Mouse (Mus musculus) right cerebral cortex, postnatal 25 days (tissue): ENCODE results near the gene Nos3.
A peak's percentile ranks its signal among the peaks of the same experiment; 100 is the strongest.

Experiments used
- DNase-seq: peaks from one replicate; pipeline ENCODE4 v3.0.0; 2022

The Nos3 gene

DNA sequence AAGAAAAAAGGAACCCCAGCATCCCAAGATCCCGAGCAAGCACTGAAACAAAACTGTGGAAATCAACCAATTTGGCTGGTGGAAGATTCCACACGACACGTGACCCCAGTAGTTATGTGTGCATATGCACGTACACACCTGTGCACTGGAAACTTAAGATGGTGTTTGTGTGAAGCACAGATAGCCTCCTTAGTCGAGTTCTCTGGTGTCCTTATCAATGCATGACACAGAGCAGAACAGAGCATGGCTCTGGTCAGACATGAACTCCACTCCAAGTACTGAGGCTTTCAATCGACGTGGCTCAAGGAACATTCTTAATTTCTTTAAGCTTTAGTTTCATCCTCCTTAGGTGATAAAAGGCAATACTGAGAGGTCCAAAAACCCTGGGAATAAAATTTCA is 18.3 kb upstream of the Nos3 start:
- DNase-seq = no peak

DNA sequence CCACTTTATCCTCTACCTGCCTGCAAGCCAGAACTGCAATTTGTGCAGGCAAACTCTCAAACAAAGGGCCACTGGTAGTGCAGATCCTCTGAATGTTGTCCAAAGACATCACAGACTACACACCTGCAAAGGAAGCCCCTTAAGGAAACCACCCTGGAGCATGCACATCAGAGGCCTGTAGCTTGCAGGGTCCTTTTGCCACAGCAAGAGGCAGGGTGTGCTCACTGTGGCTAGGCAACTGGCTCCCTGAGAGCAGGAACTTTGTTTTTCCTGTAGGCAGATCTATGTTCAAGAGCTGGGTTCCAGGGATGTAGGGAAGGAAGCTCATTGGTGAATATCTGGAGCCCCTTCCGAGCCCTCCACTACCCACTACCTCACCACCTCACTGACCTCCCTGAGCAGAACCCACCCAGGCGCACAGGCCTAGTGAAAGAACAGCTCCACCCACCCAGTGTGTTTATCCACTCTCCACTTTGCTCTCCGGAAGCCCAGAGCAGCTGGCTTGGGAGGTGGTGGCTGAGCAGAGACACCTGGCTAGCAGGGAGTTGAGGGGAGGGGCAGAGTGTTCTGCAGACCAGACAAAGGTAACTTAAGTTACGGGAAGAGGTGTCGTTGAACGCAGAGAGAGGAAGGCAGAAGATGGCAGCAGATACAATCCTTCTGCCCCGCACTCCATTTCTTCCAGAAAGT is 17.3 kb upstream of the Nos3 start:
- DNase-seq = no peak

DNA sequence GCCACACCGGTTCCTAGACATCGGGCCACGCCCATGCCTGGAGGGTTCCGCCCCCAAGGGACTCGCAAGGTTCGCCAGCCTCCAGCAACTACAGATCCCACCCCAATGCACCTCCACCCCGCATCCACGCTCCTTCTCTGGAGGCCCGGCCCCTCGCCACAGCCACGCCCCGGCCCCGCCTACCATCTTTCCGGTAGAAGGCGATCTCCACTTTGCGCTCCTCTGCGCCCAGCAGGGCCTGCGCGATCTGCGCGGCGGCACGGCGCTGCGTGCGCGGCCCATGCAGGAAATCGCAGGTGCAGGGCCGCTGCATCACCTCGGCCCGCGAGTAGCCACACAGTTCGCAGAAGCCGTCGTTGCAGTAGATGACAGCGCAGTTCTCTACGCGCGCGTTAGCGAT is 16.5 kb upstream of the Nos3 start:
- DNase-seq = peak; percentile 76

DNA sequence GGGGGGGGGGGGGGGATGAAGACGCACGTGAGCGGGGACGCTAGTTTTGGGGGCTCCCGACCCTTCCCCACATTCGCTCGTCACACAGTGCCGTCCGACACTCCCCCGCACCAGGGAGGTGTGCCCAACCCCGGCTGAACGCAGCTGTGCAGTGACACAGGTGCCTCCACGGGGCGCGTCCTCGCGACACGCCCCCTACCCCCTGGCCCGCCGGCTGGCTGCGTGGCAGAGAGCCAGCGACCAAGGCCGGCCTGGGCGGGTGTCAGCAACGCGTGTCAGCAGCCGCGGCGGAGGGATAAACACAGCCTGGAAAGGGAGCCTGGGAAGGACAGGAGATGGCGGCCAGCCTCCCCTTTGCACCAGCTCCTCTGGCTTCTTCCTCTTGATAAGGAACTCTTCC is 16.1 kb upstream of the Nos3 start:
- DNase-seq = no peak

DNA sequence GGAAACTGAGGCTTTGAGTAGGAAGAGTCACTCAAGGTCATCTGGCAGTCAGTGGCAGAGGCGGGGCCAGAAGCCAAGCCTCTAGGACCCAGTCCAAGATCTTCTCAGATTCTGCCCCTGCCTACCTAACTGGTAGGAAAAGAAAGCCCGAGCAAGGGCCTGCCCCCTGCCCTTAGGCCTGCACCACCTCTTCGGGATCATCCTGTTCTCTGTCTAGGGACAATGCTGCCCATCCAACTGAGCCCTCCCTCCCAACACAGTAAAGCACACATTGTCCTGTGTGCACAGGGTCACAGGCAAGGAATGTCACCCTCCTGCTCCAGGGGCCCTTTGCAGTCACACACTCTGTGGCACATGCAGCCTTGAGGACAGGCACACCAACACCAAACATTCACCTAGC is 14.5 kb upstream of the Nos3 start:
- no peak for DNase-seq

DNA sequence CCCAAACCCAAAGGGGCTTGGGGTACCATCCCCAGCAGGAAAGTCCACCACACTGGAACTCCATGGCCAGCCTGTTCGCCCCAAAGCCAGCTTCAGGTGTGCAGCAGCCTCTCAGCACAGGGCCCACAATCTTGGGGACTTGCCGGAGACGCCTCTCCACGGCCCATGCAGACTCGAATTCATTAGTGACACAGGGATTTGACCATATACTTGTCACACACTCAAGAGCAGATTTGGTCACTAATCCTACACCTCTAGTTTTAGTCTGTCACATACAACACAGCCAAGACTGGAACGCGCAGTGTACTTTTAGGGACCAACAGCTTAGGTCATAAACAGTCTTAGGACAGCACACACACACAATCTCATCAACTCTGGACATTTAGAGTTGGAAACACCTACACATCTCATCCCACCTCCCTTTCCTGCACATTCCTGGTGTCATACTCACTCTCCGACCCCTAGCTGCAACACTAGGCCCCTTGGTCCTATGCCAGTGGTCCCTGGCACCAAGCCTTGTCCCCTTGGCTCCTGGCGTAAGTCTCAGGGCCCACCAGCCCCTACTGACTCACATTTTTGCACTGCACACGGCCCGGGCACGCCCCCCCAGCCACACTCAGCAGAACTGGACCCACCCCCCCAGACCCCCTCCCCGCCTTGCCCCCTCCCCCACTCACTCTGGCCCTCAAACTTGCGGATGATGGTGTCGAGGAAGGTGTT is 13.9 kb upstream of the Nos3 start:
- no peak for DNase-seq

DNA sequence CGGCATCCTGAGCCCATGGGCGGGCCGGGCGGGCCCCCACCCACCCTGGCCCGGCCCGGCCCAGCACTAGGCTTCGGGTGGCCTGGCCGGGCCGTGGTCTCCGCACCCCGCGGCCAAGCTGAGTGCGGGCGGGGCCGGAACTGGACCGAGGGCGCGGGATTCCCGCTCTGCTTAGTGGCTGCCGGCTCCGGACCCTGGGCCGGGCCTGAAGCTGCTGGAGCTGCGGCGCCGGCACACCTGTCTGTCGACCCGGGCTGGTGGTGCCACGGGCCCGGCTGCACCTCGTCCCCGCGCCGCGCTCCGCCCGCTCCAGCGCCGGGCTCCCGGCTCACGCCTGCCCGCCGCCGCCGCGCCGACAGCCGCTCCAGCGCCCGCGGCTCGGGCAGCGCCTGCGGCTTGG is 13.3 kb upstream of the Nos3 start, which contains the start of gene Kcnh2:
Gene Kcnh2, minus strand, starts transcription at position 327 of the 400 bp plus-strand sequence.
- DNase-seq = no peak

DNA sequence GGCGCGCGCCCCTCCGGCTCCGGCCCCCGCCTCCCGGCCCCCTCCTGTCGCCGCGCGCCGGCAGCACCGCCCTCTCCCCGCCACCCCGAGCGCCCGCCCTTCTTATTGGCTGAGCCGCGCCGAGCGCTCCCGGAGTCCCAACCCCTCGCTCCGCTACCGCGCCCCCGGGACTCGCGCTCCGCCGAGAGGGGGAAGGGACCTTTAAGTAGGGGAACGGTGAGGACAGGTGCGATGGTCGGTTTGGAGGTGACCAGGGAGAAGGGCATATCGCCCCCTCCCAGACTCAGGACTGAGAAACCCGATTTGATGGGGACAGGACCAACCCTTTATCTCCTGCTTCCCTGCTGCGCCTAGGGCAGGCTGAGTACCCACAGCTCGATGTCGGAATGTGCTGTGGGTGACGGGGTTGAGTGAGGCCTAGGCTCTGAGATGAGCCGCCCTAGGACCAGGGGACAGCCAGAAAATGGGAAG is 12.9 kb upstream of the Nos3 start:
- DNase-seq = peak; percentile 90

DNA sequence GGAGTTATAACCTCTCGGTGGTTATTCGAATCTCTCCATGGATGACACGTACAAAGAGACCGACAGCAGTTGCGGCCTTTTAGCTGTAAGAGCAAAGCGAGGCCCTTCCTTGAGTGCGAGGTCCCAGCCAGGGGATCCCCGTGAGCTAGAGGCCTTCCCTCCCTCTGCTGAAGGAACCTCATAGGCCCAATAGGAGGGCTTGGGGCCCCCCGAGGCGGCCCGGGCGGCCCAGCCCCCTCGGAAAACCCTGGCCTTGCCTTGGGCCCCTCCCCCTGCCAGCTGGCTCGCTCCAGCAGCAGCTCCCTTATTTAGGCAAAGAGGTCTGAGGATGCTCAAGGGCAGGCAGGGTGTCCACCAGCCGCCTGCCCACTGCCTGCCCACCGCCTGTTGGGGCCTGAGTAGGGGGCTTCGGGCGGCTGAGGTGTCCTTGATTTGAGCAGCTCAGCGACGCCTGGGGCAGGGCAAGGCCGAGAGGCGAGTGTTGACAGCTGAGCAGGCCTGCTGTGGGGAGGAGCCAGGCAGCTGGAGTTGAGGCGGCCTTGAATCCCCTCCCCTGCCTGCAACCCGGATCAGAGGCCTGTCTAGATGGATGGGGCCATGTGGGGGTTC is 12.3 kb upstream of the Nos3 start:
- DNase-seq = no peak

DNA sequence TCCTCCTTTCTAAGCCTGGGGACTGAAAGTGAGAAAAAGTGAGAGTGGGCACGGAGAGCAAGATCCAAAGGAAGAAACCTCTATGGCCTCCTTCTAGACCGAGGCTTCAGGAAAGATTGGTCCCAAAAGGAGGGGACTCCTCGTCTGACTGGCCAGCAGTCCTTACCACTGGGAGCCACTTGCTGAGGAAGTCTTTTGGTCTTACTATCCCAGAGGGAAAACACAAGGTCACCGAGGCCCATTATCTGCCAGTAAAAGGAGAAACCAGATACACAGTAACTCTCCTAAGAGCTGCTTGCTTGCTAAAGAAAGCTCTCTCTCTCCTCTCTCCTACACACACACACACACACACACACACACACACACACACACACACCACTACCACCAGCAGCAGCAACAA is 11.3 kb upstream of the Nos3 start:
- no peak for DNase-seq

DNA sequence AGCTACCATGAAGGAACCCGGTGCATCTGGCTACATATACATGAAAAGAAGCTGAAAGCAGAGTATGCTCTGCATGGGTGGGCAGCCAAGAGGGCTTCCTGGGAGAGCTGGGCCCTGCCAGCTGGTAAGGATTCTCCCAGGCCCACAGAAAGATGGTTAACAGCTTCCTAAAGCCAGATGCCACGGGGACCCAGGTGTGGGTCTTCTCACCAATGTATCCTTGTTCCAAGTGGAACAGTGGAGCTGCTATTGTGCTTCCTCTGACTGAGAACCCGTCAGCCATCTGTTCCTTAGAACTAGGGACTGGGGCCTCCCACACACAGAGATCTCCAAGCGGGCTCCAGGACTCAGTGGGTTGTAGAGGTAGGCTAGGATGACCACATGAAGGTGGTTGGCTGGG is 7.8 kb upstream of the Nos3 start:
- DNase-seq = peak; percentile 25

DNA sequence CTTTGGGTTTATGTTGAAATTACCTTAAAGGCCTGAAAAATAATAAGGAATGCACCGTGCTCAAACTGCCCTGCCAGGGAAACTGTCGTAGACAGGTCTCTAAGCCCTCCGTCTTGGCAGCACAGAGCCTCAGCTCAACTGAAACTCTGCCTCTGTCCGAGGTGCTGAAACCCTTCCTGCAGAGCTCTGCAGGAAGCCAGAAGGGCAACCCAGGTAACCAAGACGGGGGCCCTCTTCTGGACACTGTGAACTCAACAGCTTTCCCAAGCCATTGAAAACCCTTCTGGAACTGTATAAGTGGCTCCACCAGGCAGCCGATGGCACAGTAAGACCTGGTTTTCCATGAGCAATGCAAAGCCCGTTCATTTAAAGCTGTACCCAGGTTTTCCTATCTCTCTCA is 7.1 kb upstream of the Nos3 start:
- DNase-seq = no peak

DNA sequence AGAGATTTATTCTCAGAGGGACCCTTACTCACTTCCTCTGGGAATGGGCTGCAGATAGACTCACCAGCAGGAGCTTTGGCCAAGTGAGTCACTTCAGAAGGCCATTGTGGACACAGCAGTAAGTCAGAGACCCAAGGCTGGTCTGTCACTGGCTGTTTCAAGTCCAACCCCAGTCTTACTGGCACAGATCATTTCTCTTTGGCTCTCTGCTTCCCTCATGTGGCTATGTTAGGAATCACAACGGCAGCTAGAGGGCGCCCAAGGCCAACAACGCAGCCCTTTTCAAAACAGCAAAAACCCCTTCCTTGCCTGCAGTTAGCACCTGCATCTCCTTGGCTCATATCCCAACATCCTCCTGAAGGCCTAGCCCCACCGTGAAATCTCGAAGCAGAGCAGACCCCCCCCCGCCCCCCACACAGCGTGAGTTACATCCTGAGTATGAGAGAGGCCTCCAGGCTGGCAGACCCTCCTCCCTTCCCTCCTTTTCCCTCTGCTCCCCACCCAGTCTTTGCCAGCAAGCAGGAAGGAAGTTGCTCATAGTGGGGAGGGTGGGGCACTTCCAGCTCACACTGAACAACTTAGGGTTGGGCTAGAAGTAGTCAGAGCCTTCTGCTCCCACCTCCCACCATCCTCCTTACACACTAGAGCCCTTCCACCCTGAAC is 3.7 kb upstream of the Nos3 start:
- DNase-seq = peak; percentile 73

DNA sequence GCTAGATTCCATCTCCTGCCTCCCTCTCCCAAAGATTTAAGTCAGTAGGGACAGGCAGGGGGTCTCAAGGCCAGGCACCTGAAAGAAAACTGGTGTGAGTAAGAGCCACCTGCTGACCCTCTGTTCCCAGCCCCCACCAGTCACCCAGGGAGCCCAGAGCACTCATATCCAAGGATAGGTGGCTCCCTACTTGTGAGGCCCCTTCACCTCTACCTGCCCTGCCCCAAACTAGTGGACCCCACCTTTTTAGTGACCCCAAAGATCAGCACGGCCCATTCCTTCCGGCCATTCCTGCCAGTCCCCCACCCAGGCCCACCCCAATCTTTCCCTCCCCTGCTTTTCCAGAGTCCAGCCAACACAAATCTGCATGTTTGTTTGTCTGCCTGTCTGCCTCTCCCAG is 1.1 kb upstream of the Nos3 start:
- no peak for DNase-seq

DNA sequence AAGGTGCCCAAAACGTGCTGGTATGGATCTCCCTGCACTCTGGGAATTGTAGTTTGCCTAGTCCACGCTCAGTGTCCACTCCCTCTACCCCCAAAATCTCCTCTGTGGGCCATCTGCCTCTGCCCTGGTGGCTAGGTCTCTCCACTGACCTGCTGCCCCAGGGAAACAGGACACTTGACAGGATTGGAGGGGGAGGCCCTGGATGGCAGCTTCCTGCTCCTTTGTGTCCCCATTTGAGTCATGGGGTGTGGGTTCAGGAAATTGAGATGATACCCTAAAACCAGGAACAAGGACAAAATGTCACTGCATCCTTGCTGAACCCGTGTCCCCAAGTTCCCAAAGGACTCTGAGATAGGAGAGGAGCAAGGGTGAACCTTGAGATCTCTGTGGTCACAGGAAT is 549 bp upstream of the Nos3 start:
- DNase-seq = no peak

DNA sequence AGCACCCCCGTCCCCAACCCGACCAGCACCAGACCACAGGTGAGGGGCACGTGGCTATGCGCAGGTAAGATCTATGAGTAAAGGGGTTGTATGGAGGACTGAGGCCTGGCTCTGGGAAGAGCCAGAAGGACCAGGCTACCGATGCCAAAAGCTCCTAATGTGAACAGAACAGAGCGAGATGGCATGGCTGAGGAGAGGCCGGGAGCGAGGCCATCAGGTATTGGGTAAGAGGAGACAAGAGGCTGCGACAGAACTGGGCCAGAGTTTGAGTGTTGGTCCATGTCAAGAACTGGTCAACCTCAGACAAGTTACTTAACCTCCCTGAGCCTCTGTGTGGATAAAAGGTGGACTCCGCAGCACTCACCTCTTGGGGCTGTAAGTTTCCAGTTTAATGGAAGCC is 353 bp downstream of the Nos3 start:
- DNase-seq = no peak

DNA sequence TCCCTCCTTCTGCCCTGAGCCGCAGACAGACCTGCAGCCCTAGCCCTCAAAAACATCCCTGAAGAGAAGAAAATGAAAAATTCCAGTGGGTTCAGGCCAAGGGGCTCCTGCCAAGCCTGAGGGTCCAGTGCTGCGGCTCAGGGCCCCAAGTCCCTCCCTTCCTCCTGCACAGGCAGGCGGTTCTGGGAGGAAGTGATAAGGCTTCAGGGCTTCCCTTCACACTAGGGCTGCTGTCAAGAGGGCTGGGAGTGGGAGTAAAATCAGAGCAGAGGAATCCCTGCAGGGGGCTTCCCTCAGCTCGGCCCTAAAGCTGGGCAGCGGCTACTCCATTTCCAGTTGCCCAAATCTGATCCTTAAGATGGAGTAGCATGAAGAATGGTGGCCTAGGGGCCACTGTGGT is 918 bp downstream of the Nos3 start:
- DNase-seq = no peak

DNA sequence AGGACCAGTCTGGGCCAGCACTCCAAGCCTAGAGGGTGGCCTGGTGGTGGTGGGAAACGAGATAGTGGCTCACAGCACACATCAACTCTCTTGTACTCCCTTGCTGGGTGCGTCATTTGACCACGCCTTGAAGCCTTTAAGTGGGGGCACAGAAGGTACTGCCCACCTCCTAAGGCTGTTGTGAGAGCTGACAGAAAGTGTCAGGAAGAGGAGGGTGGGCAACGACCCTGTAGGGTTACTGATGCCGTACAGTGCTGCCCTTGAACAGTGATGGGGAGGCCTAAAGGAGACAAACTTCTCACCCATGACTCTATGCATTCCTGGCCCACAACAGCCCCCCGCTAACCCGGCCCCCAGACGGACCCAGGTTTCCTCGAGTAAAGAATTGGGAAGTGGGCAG is 1.8 kb downstream of the Nos3 start:
- no peak for DNase-seq

DNA sequence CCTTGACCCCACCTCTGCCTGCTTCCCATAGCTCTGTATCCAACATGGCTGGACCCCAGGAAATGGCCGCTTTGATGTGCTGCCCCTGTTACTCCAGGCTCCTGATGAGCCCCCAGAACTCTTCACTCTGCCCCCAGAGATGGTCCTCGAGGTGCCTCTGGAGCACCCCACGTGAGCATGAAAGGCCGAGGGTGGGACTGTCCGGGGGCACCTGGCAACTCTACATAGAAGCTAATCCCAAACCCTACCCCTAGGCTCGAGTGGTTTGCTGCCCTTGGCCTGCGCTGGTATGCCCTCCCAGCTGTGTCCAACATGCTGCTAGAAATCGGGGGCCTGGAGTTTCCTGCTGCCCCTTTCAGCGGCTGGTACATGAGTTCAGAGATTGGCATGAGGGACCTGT is 5.2 kb downstream of the Nos3 start:
- DNase-seq = no peak

DNA sequence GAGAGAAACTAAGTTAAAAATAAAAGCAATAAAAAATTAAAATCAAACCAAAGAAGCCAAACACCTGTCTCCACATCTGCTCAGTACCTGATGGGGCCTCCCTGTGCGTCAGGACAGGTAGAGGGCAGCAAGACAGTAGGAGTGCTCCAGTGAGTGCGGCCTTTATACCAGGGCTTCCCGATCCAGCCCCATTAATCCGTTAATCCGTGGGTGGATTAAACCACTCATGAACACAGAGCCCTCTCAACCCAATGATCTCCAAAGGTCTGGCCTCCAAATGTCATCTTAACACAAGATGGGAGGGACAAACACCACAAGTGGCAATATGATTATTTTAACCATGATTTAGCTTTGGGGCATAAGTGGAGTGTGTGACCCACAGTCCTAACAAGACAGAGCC is 9.2 kb downstream of the Nos3 start:
- no peak for DNase-seq

DNA sequence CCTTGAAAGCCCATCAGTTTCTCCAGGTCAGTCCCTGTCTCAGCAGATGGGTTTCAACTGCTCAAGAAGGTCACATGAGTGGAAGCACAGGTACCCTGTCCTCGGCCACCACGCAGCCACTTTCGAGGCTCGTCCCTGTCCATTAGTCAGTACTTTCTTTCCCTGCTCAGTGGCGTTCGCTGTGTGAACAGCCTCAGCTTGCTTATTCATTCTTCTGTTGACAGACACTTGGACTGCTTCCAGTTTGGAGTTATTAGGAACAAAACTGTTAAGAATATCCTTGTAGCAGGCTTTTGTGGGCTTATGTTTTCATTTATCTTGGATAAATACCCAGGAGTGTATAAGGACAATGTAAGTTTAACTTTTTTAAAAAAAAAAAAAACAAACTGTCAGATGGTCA is 9.6 kb downstream of the Nos3 start:
- DNase-seq = no peak

DNA sequence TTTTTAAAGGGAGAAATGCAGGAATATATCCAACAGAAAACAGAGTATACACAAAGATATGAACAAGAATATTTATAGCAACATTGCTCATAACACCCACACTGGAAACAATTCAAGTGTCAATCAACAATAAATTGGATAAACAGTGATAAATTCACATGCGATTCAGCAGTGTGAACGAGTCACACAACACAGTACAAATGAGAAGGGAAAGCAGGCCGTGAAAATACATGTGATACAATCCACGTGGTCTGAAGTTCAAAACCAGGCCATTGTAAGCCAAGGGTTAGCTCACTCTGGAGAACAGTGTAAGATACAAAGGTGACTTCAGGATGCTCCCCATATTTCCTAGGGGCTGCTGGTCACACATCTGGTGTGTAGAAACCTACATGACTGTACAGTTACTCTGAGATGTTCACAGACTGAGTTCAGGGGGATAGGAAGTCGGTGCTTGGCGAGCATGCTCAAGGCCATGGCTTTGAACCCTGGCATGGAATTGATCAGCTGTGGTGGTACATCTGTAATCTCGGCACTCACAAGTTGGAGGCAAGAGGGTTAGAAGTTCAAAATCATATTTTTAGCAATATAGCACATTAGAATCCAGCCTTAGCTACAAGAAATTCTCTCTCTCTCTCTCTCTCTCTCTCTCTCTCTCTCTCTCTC is 10.2 kb downstream of the Nos3 start:
- DNase-seq = no peak

DNA sequence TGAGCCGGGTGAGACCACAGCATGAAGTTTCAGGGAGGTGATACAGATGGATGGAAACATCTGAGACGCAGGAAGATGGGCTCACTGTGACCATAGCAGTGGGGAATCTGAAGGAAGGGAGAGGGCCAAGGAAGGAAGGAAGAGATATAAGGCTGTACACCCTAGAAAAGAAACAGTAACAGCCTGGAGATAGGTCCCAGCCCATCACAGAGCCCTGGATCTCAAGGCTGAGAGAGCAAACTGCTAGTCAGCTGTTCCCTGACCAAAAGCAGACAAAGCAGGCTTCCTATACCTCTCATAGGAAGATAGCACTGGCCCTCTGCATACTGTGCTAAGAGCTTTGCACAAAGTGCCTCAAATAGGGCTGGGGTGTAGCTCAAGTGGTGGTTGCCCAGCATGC is 14.1 kb downstream of the Nos3 start:
- no peak for DNase-seq
